Mouse (Mus musculus) neural tube, embryonic 13.5 days (tissue): ENCODE results near the gene Ap3m1. TPM values are rescaled to one million over a fixed set of nuclear protein-coding genes. Genes with fewer than 3 reads are reported as not detected.

ENCODE experiments used
- ATAC-seq: fragments of 200-750 bp; cut with Nextera tagmentation; 2 replicates; pipeline ENCODE4 v1.8.0; 2017; ENCODE audit warnings: low read depth, mild to moderate bottlenecking, moderate TSS enrichment, moderate library complexity
- H3K27ac ChIP-seq: fragments of 300-500 bp; sonication (generic); replicated peaks from 2 replicates; pipeline ENCODE4 v1.5.1; 2015; ENCODE audit warnings: moderate library complexity, mild to moderate bottlenecking, inconsistent platforms
- H3K27me3 ChIP-seq: fragments of 300-500 bp; sonication (generic); 2 replicates; pipeline ENCODE4 v1.6.1; 2015; ENCODE audit warnings: mild to moderate bottlenecking, inconsistent platforms
- H3K36me3 ChIP-seq: fragments of 300-500 bp; sonication (generic); 2 replicates; pipeline ENCODE4 v1.6.1; 2015; ENCODE audit warnings: mild to moderate bottlenecking, inconsistent platforms
- H3K4me1 ChIP-seq: fragments of 300-500 bp; sonication (generic); replicated peaks from 2 replicates; pipeline ENCODE4 v1.6.1; 2015; ENCODE audit warnings: inconsistent platforms
- H3K4me2 ChIP-seq: fragments of 300-500 bp; sonication (generic); 2 replicates; pipeline ENCODE4 v1.6.1; 2015; ENCODE audit warnings: inconsistent platforms, mild to moderate bottlenecking, moderate library complexity
- H3K4me3 ChIP-seq: fragments of 300-500 bp; sonication (generic); 2 replicates; pipeline ENCODE4 v1.5.1; 2015; ENCODE audit warnings: mild to moderate bottlenecking, inconsistent platforms
- H3K9ac ChIP-seq: fragments of 300-500 bp; sonication (generic); 2 replicates; pipeline ENCODE4 v1.6.1; 2015; ENCODE audit warnings: moderate library complexity, mild to moderate bottlenecking, inconsistent platforms
- H3K9me3 ChIP-seq: fragments of 300-500 bp; sonication (generic); 2 replicates; pipeline ENCODE4 v1.6.1; 2016; ENCODE audit warnings: inconsistent platforms
- WGBS: fragments of 180-500 bp; shearing (Covaris S2); methylation state at CpG from one replicate; pipeline ENCODE4 v1.1.7; 2015; 5-methylcytosine and 5-hydroxymethylcytosine counted together
- polyA plus RNA-seq: library from polyadenylated mRNA; unstranded; fragments of >200 nt; fragmentation: Nextera tagmentation; extraction: Ambion mirVana; gene quantifications from 2 replicates; pipeline ENCODE4 v1.2.1, GENCODE M21; 2015

Gene Ap3m1
- polyA plus RNA-seq, 1 experiment from 2014 or later: 92.6 TPM

DNA sequence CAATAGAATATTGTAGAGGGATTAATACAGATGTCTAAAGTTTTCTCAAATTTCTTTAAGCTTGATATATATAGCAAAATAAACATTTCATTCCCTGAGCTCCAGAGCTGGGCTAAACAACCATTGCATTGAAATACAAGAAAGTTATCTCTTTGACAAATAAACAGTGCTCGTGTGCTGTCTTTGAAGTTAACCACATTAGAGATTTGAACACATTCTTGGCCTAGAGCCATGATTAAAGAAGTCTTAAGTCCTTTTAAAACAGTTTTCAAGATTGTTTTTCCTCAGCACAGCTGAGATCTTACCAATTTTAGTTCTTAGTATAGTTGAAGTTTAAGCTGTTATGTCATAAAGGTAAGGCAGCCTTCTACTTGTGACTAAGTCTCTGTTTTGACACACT, 12.0 kb upstream of the Ap3m1 start:
- Histone ChIP-seq H3K4me3 (no peak overlapping the region), H3K4me2 (no peak overlapping the region), H3K9me3 (no peaks in the 10 kb centered on the region), H3K27me3 (no peaks in the 10 kb centered on the region), H3K9ac (no peak overlapping the region), H3K4me1 (no peaks in the 10 kb centered on the region), H3K36me3 (no peaks in the 10 kb centered on the region), H3K27ac (no peak overlapping the region)
- WGBS: 73% methylated on average over 1 of the region's 1 CpGs
- ATAC-seq: no peak

DNA sequence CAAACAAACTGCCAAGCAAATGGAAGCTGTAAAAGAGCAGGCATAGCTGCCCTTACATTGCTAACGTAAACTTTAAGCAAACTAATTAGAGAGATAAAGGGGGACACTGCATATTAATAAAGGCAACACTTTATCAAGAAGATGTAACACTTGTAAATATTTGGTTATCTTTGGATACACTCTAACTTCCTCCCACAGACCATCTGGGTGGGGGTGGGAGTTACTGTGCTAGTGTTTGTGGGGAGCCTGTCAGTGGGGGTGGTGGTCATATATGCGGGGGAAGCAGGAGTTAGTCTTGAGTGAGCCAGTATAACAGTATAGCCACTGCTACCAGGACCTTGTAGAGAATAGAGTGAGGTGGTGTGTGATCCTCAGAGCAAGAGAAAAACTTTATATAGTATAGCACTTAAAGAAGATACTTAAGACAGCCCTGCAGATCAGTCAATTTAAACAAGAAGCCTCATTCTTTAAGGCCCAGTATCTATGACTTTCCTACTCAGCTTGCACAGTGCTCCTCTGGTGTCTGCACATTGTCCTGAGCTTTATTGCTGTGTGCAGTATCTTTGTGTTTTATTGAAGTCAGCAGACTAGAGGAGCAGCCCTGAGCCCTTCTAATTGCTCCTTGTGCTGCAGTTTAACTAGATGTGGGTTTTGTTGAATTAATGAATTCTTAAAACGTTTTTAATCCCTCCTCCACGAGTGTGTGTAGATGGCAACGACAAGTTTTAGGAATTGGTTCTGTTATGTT, 10.6 kb upstream of the Ap3m1 start:
- WGBS: 62% methylated on average over 5 of the region's 5 CpGs
- no peak overlapping the region for H3K4me3 ChIP-seq
- no peak for ATAC-seq
- no peak overlapping the region for H3K9ac ChIP-seq
- no peak overlapping the region for H3K4me2 ChIP-seq
- H3K27me3 ChIP-seq: no peaks in the 10 kb centered on the region
- H3K36me3 ChIP-seq: no peaks in the 10 kb centered on the region
- H3K27ac ChIP-seq: no peak overlapping the region
- no peaks in the 10 kb centered on the region for H3K4me1 ChIP-seq
- no peaks in the 10 kb centered on the region for H3K9me3 ChIP-seq

DNA sequence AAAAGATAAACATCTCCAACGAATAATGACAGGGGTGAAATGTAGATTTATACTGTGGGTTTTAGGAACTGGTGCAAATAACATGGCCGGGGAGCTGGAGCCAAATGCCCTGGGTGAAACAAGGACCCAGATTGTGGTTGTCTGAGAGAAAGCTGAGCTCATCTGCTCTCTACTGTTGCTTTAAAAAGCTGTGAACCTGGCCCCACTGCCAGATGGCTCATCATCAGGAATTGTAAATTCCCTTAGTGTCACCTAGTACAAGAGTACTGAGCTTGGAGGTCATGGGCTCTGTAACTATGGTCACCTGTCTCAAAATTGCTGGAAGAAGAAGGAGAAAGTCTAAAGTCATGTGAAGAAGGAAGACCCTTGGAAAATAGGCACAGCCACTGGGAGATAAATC, 6.7 kb upstream of the Ap3m1 start:
- no peak for ATAC-seq
- no peak overlapping the region for H3K4me3 ChIP-seq
- no peak overlapping the region for H3K4me2 ChIP-seq
- no peaks in the 10 kb centered on the region for H3K27me3 ChIP-seq
- no peak overlapping the region for H3K27ac ChIP-seq
- H3K9ac ChIP-seq: no peak overlapping the region
- no peaks in the 10 kb centered on the region for H3K9me3 ChIP-seq
- H3K36me3 ChIP-seq: no peaks in the 10 kb centered on the region
- H3K4me1 ChIP-seq: no peaks in the 10 kb centered on the region
- WGBS: 90% methylated on average over 2 of the region's 2 CpGs

- no peak overlapping the region for H3K9ac ChIP-seq
- H3K27me3 ChIP-seq: no peaks in the 10 kb centered on the region
- H3K4me2 ChIP-seq: peak overlapping the region; percentile 91
- no peak for ATAC-seq
- H3K9me3 ChIP-seq: no peaks in the 10 kb centered on the region
- H3K36me3 ChIP-seq: no peaks in the 10 kb centered on the region
- 43% methylated on average over 7 of the region's 7 CpGs for WGBS
- H3K4me1 ChIP-seq: peaks cover 14% of the 10 kb centered on the region
- H3K27ac ChIP-seq: no peak overlapping the region
- peak overlapping the region; percentile 63; the same call in 1 of the 2 replicates for H3K4me3 ChIP-seq
These were observed 1.3 kb upstream of the Ap3m1 start for GRCm38 (mm10) chr14:21053586-21053985.

GRCm38 (mm10) chr14:21053151-21053550, 843 bp upstream of the Ap3m1 start:
- H3K9me3 ChIP-seq: no peaks in the 10 kb centered on the region
- no peaks in the 10 kb centered on the region for H3K27me3 ChIP-seq
- no peak overlapping the region for H3K27ac ChIP-seq
- H3K9ac ChIP-seq: peak overlapping the region; percentile 77
- peak overlapping the region; percentile 63 for H3K4me3 ChIP-seq
- ATAC-seq: no peak
- H3K4me2 ChIP-seq: peak overlapping the region; percentile 91
- H3K36me3 ChIP-seq: no peaks in the 10 kb centered on the region
- peaks cover 14% of the 10 kb centered on the region for H3K4me1 ChIP-seq
- WGBS: 11% methylated on average over 8 of the region's 8 CpGs

DNA sequence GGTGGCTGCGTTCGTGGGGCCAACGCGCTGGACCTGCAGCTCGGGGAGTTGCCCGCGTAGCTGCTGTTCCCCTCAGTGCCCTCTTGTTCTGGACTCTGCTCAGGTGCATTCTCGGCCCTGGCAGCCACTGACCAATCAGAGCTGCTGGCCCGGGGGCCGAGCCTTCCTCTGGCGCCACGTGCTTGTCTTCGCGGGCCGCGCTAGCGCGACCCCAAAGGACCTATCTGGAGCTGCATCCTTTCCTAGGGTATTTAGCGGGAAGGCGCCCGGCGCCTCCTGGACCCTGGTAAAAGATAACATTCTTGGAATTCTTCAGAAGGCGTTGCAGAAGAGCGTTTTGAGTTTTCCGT, 448 bp upstream of the Ap3m1 start:
- peaks cover 14% of the 10 kb centered on the region for H3K4me1 ChIP-seq
- H3K9me3 ChIP-seq: no peaks in the 10 kb centered on the region
- no peaks in the 10 kb centered on the region for H3K36me3 ChIP-seq
- H3K4me2 ChIP-seq: peak overlapping the region; percentile 91
- peak overlapping the region; percentile 94 for H3K27ac ChIP-seq
- peak overlapping the region; percentile 63 for H3K4me3 ChIP-seq
- peak; percentile 76 for ATAC-seq
- H3K9ac ChIP-seq: peak overlapping the region; percentile 77
- H3K27me3 ChIP-seq: no peaks in the 10 kb centered on the region
- under 1% methylated on average over 25 of the region's 25 CpGs for WGBS

DNA sequence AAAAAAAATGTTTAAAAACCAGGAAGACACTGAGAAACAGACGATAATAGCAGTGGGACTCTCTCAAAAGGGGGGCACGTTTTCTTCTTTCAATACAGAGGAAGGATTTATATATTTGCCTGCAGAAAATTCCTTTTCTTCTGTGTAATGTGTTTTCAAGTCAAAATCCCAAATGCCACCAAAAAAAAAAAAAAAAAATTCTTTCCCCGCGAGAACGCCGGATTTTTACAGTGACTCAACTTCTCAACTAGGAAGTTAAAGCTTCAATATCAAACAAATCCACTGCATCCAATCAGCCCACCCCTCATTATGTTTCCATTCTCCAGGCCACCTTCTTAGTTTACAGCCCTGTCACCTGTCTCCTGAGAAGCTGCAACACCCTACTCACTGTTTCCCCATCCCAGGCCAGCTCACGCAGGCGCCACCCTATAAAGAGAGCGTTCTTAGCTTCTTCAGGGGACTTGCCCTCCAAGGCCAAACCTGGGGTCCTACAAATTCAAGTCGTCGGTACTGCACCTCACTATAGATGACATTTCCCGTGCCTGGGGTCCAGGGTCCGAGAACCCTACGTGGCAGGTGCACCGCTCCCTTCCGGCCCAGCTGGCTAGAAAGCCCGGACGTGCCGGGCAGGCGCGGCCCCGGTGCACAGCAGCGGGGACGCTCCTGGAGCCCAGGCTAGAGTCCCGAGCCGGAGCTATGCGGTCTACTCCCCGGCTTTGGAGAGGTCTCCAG, 762 bp downstream of the Ap3m1 start:
- H3K4me2 ChIP-seq: peak overlapping the region; percentile 91
- H3K4me3 ChIP-seq: peak overlapping the region; percentile 63
- H3K27me3 ChIP-seq: no peaks in the 10 kb centered on the region
- whole genome bisulfite sequencing: 10% methylated on average over 28 of the region's 28 CpGs
- ATAC-seq: peak; percentile 12; the same call in 1 of the 2 replicates
- H3K36me3 ChIP-seq: no peaks in the 10 kb centered on the region
- no peaks in the 10 kb centered on the region for H3K9me3 ChIP-seq
- H3K4me1 ChIP-seq: peaks cover 14% of the 10 kb centered on the region
- H3K9ac ChIP-seq: peak overlapping the region; percentile 77
- peak overlapping the region; percentile 94 for H3K27ac ChIP-seq

DNA sequence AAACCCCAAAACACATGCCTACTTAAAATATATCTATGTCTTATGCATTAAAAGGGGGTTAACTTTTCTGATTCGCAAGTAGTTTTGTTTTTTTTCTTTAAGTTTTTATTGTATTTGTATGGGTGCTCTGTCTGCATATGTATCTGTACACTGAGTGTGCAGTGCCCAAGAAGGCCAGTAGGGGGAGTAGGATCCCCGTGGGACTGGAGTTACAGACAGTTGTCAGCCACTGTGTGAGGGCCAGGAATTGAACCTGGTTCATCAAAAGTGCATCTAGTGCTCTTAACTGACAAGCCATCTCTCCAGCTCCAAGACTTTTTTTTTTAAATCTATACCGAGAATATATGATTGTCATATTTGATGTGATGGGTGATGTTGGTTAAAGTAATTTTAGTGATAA, 1.6 kb downstream of the Ap3m1 start:
- Histone ChIP-seq H3K27me3 (no peaks in the 10 kb centered on the region), H3K4me2 (no peak overlapping the region), H3K4me1 (peaks cover 14% of the 10 kb centered on the region), H3K36me3 (no peaks in the 10 kb centered on the region), H3K4me3 (no peak overlapping the region), H3K27ac (no peak overlapping the region), H3K9ac (no peak overlapping the region), H3K9me3 (no peaks in the 10 kb centered on the region)
- ATAC-seq: no peak
- WGBS: 76% methylated on average over 3 of the region's 3 CpGs

DNA sequence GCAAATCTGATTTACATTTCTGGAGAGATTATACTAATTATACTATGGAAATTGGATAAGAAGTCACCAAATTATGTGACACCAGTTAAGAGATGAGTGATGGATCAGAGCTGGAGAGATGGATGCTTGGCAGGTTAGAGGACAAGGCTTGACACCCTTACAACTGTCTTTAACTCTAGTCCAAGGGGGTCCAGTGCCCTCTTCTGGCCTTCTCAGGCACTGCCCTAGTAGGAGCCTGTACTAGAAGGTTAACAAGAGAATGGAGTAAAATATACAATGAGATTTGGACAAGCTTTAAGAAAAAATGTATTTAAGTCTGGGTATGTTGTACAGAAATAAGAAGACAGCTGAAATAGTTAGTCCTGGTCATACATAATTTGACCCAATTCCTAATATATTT, 3.4 kb downstream of the Ap3m1 start:
- Histone ChIP-seq H3K27ac (no peak overlapping the region), H3K27me3 (no peaks in the 10 kb centered on the region), H3K4me2 (no peak overlapping the region), H3K4me1 (peaks cover 14% of the 10 kb centered on the region), H3K4me3 (no peak overlapping the region), H3K9me3 (no peaks in the 10 kb centered on the region), H3K9ac (no peak overlapping the region), H3K36me3 (peaks cover 8% of the 10 kb centered on the region)
- no peak for ATAC-seq

GRCm38 (mm10) chr14:21047840-21048239, 4.5 kb downstream of the Ap3m1 start:
- peaks cover 14% of the 10 kb centered on the region for H3K36me3 ChIP-seq
- H3K9ac ChIP-seq: no peak overlapping the region
- H3K4me3 ChIP-seq: no peak overlapping the region
- no peaks in the 10 kb centered on the region for H3K27me3 ChIP-seq
- no peak for ATAC-seq
- no peaks in the 10 kb centered on the region for H3K9me3 ChIP-seq
- WGBS: 83% methylated on average over 2 of the region's 2 CpGs
- peaks cover 8% of the 10 kb centered on the region for H3K4me1 ChIP-seq
- no peak overlapping the region for H3K4me2 ChIP-seq
- H3K27ac ChIP-seq: no peak overlapping the region

DNA sequence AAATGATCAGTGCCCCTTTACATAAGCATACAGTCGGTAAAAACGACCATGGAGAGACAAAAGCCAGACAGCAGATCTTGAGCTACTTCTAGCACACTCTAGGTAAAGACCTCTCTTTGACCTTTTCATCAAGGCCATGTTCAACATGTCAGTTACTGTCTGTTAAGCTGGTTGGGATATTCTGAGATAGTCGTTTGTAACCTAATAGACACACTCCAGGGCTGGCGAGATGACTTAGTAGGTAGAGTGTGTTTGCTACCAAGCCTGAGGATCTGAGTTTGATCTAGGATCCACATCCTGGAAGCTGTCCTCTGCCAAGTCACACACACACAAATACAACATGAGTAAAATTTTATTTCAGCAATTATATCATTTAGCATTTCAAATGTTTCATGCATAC, 12.7 kb downstream of the Ap3m1 start:
- 89% methylated on average over 4 of the region's 4 CpGs for WGBS

DNA sequence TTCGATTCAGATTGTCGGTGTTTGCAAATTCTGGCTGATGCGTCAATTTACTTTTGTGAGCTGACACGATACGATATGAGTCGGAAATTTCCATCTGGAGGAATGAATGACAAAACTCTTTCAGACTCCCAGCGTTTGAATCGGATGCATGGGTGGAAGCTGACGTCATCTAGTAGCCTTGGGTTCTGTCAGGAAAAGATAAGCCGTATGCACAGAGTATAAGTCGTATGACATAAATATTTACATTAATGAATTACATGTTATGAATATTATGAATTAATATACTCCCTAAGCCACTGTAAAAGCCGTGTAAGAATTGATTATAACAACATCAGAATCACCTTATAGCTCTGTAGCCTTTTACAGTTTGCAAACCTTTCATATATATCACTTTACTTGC, 13.2 kb downstream of the Ap3m1 start:
- no peak overlapping the region for H3K4me3 ChIP-seq
- ATAC-seq: no peak
- H3K4me2 ChIP-seq: no peak overlapping the region
- no peaks in the 10 kb centered on the region for H3K27me3 ChIP-seq
- no peaks in the 10 kb centered on the region for H3K9me3 ChIP-seq
- H3K27ac ChIP-seq: no peak overlapping the region
- 94% methylated on average over 12 of the region's 12 CpGs for WGBS
- no peaks in the 10 kb centered on the region for H3K4me1 ChIP-seq
- H3K36me3 ChIP-seq: peaks cover 72% of the 10 kb centered on the region
- no peak overlapping the region for H3K9ac ChIP-seq

More for the DNA sequence above, 12.7 kb downstream of the Ap3m1 start:
- no peak overlapping the region for H3K27ac ChIP-seq
- H3K9me3 ChIP-seq: no peaks in the 10 kb centered on the region
- no peak overlapping the region for H3K9ac ChIP-seq
- H3K27me3 ChIP-seq: no peaks in the 10 kb centered on the region
- no peaks in the 10 kb centered on the region for H3K4me1 ChIP-seq
- no peak overlapping the region for H3K4me3 ChIP-seq
- no peak overlapping the region for H3K4me2 ChIP-seq
- no peak for ATAC-seq
- H3K36me3 ChIP-seq: peaks cover 71% of the 10 kb centered on the region
